Mouse (Mus musculus) neural tube, embryonic 11.5 days (tissue): ENCODE results near the gene Utrn. TPM values are rescaled to one million over a fixed set of nuclear protein-coding genes. Genes with fewer than 3 reads are reported as not detected.

Experiments used
- ATAC-seq: fragments of 200-750 bp; cut with Nextera tagmentation; 2 replicates; pipeline ENCODE4 v1.8.0; 2017; ENCODE audit warnings: moderate number of reproducible peaks, mild to moderate bottlenecking, moderate TSS enrichment, moderate library complexity; ENCODE audit not compliant: insufficient read depth, low FRiP score, low TSS enrichment
- DNase-seq: peaks from one replicate; pipeline ENCODE4 v3.0.0-alpha.2; 2015; ENCODE audit warnings: low spot score
- H3K27ac ChIP-seq: fragments of 300-500 bp; sonication (generic); 2 replicates; pipeline ENCODE4 v1.5.1; 2014; ENCODE audit warnings: low read depth, mild to moderate bottlenecking, low read length
- H3K27me3 ChIP-seq: fragments of 300-500 bp; sonication (generic); 2 replicates; pipeline ENCODE4 v1.6.1; 2014; ENCODE audit warnings: mild to moderate bottlenecking, low read length, mixed read lengths; ENCODE audit not compliant: control insufficient read depth, insufficient read depth
- H3K36me3 ChIP-seq: fragments of 300-500 bp; sonication (generic); 2 replicates; pipeline ENCODE4 v1.6.1; 2014; ENCODE audit warnings: mild to moderate bottlenecking, low read length, moderate library complexity, mixed read lengths; ENCODE audit not compliant: control insufficient read depth, insufficient read depth
- H3K4me1 ChIP-seq: fragments of 300-500 bp; sonication (generic); 2 replicates; pipeline ENCODE4 v1.6.1; 2014; ENCODE audit warnings: low read length, mixed read lengths; ENCODE audit not compliant: control insufficient read depth, insufficient read depth
- H3K4me2 ChIP-seq: fragments of 300-500 bp; sonication (generic); 2 replicates; pipeline ENCODE4 v1.6.1; 2014; ENCODE audit warnings: low read depth, mild to moderate bottlenecking, moderate library complexity
- H3K4me3 ChIP-seq: fragments of 300-500 bp; sonication (generic); 2 replicates; pipeline ENCODE4 v1.5.1; 2014; ENCODE audit warnings: low read depth, low read length
- H3K9ac ChIP-seq: fragments of 300-500 bp; sonication (generic); 2 replicates; pipeline ENCODE4 v1.6.1; 2014; ENCODE audit warnings: mild to moderate bottlenecking, low read length
- H3K9me3 ChIP-seq: fragments of 300-500 bp; sonication (generic); 2 replicates; pipeline ENCODE4 v1.6.1; 2016; ENCODE audit warnings: low read length; ENCODE audit not compliant: control insufficient read depth
- WGBS: fragments of 180-500 bp; shearing (Covaris S2); extraction: QIAGEN DNeasy Blood & Tissue Kit; methylation state at CpG from one replicate; pipeline ENCODE4 v1.1.7; 2014; 5-methylcytosine and 5-hydroxymethylcytosine counted together
- polyA plus RNA-seq: library from polyadenylated mRNA; unstranded; fragments of >200 nt; fragmentation: Nextera tagmentation; extraction: Ambion mirVana; gene quantifications from 2 replicates; pipeline ENCODE4 v1.2.1, GENCODE M21; 2014

Gene Utrn
- polyA plus RNA-seq = 46.4 and 47.4 TPM in 2 replicates

DNA sequence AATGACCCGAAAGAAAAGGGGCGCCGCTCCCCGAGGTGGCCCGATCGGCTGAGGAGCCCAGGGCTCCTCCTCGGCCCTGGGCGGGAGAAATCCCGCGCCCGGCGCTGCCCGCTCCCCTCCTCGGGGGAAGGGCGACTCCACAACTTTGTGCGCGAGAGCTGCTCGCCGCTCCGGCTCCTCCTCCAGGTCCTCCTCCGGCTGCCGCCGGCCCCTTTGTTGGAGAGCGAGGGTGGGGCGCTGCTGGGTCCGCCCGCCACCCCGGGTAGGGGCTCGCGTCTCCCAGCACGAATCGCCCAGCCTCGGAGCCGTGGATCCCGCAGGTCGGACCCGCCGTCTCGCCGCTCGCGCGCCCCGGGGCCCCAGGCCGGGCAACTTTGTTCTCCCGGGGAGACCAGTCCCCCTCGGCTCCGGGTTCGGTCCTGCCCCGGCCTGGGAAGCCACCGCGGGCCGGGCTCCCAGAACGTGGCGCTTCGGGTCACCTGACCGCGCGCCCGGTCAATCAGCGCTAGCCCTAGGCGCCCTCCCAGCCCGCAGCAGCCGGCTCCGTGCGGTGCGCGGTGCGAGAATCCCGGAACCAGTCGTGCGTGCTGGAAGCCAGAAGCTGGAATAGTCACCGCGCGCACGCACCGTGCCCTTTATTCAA lies at the start of gene Utrn:
TSS of gene Utrn (minus strand) at position 337 of the 643 bp plus-strand sequence.
- Histone ChIP-seq H3K9ac (peak within 1 kb of the TSS; percentile 68), H3K9me3 (no peaks in the 10 kb centered on the region), H3K4me3 (peak within 1 kb of the TSS; percentile 56), H3K27ac (peak within 1 kb of the TSS; percentile 42), H3K4me2 (peak within 1 kb of the TSS; percentile 55), H3K27me3 (no peaks in the 10 kb centered on the region), H3K4me1 (peaks cover 3% of the 10 kb centered on the region), H3K36me3 (no peaks in the 10 kb centered on the region)
- DNase-seq = peak; percentile 86
- WGBS = under 1% methylated on average over 67 of the region's 77 CpGs
- ATAC-seq = peak; percentile 84

DNA sequence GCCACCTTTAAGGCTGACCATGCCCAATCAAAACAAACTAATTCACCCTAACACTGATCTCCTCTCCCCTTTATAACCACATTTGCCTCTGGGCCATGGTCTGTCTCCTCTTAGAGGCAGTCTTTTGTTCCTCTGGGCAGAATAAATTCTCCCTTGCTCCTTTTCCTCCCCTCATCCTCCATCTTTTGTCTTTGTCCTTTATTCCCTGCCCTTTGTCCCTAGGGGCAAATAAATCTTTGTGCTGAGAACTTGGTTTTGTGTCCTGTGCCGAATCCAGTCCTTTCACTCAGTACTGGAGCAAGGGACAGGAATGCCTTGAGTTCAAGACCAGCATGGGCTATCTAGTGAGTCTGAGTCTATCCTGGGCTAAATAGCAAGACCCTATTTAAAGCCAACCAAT lies 48.5 kb upstream of the Utrn start:
- no peak overlapping the region for H3K4me2 ChIP-seq
- peak overlapping the region; percentile 45; the same call in 1 of the 2 replicates for H3K27ac ChIP-seq
- no peaks in the 10 kb centered on the region for H3K9me3 ChIP-seq
- H3K9ac ChIP-seq = no peak overlapping the region
- ATAC-seq (no peak), DNase-seq (no peak)
- 17% methylated on average over 1 of the region's 1 CpGs for WGBS
- no peaks in the 10 kb centered on the region for H3K4me1 ChIP-seq
- no peaks in the 10 kb centered on the region for H3K27me3 ChIP-seq
- no peak overlapping the region for H3K4me3 ChIP-seq
- H3K36me3 ChIP-seq = no peaks in the 10 kb centered on the region

DNA sequence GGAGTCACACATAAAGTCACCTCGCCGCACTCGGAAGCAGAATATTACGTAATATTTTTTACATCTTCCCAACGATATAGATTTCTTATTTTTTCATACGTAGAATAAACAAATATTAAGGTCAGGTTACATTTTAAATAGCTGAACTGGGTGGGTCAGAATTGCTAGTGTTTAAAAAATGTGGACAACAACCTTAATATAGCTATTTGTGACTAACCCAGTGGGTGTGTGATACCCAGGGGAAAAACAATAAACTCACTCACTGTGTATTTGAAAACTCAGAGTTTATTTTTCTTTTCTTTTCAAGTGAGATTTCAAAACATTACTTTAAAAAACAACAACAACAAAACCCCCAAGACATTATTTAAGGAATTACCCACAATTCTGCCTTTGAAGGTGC lies 47.2 kb upstream of the Utrn start:
- Histone ChIP-seq H3K9me3 (no peaks in the 10 kb centered on the region), H3K27ac (no peak overlapping the region), H3K9ac (no peak overlapping the region), H3K4me1 (no peaks in the 10 kb centered on the region), H3K36me3 (no peaks in the 10 kb centered on the region), H3K4me2 (no peak overlapping the region), H3K27me3 (no peaks in the 10 kb centered on the region), H3K4me3 (no peak overlapping the region)
- no peak for DNase-seq
- WGBS = 92% methylated on average over 6 of the region's 6 CpGs
- no peak for ATAC-seq

DNA sequence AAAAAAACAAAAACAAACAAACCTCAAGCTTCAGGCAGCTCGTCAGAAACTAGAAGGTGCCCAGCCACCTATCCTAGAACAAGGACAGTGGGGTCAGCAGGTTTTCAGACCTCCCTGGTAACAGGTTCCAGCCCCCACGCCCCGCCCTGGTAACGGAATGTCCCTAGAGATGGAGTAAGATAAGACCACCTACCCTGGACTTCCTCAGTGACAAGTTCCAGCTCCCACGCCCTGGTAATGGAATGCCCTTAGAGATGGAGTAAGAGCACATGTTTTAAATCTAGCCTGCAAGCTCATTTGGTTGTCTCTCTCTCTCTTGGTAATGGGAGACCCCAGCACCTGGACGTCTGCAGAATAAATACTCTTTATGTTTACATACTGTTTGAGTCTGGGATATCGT lies 46.7 kb upstream of the Utrn start:
- Histone ChIP-seq H3K27me3 (no peaks in the 10 kb centered on the region), H3K4me2 (no peak overlapping the region), H3K9ac (no peak overlapping the region), H3K9me3 (no peaks in the 10 kb centered on the region), H3K4me3 (no peak overlapping the region), H3K4me1 (no peaks in the 10 kb centered on the region), H3K27ac (no peak overlapping the region), H3K36me3 (no peaks in the 10 kb centered on the region)
- WGBS = 76% methylated on average over 7 of the region's 7 CpGs
- DNase-seq = no peak
- no peak for ATAC-seq

DNA sequence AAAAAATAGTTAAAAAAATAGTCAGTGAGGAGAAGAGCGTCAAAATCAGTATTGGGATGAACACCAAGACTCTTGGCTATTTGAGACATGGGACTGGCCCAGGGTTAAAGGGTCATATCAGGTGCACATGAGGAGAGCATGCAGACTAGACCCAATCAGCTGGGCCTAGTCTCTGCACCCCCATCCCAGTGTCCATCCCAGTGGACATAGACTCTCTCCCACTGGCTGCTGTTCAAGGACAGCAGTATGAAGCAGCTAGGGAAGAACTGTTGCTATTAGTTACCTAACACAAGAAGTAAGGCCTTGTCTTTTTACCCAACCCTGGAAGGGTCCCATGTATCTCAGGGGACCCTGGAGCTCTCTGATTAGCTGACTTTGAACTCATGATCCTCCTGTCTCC lies 45.0 kb upstream of the Utrn start:
- no peak overlapping the region for H3K9ac ChIP-seq
- 97% methylated on average over 1 of the region's 1 CpGs for WGBS
- no peaks in the 10 kb centered on the region for H3K9me3 ChIP-seq
- no peak overlapping the region for H3K4me2 ChIP-seq
- DNase-seq (no peak), ATAC-seq (no peak)
- no peak overlapping the region for H3K4me3 ChIP-seq
- no peaks in the 10 kb centered on the region for H3K4me1 ChIP-seq
- no peak overlapping the region for H3K27ac ChIP-seq
- H3K27me3 ChIP-seq = no peaks in the 10 kb centered on the region
- no peaks in the 10 kb centered on the region for H3K36me3 ChIP-seq

DNA sequence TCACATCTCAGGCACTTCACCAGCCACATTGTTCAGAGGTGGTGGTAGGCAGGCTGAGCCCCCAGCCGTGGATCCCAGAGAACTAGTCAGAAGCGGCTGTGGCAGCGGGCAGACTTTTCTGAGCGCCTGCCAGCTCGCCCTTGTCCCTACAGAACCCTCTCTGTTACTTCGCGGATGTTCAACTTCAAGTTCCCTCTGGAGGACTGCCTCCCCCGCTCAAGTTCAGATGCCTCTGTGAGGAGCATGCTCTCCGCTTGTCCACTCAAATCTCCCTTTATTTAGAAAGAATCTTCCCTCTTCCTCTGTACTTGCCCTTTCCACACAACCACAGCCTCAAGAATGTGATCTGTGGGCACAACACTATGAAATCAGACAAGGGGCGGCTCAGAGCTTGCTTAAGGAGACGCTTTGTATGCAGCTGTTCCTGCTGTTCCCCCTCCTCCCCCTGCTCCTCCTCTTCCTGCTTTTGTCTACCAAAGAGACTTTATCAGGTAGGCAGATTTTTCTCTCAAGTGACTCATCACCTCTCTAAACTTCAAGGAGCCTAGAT lies 42.9 kb upstream of the Utrn start:
- Histone ChIP-seq H3K27me3 (no peaks in the 10 kb centered on the region), H3K4me2 (no peak overlapping the region), H3K36me3 (no peaks in the 10 kb centered on the region), H3K27ac (no peak overlapping the region), H3K9me3 (no peaks in the 10 kb centered on the region), H3K9ac (no peak overlapping the region), H3K4me1 (no peaks in the 10 kb centered on the region), H3K4me3 (no peak overlapping the region)
- 62% methylated on average over 11 of the region's 11 CpGs for WGBS
- ATAC-seq (no peak), DNase-seq (peak; percentile 16)

DNA sequence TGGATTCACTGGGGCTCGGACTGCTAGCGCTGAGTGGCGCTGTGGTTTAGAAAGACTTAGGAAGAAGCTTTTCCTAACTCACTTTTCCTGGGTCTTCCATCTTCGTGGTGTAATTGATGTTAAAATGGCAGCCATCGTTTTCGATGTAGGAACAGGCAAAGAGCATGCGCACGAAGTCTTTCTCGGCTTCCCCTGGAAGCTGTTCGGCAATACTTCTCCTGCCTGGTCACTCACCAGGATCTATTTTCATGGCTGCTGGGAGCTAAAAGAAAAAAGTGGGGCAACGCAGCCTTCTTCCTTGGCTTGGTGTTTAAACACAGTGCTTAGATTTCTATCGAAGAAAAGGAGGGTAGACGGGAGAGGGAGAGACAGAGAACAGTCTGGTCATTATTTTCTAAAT lies 42.3 kb upstream of the Utrn start:
- Histone ChIP-seq H3K27me3 (no peaks in the 10 kb centered on the region), H3K4me2 (no peak overlapping the region), H3K36me3 (no peaks in the 10 kb centered on the region), H3K9ac (no peak overlapping the region), H3K4me1 (no peaks in the 10 kb centered on the region), H3K27ac (no peak overlapping the region), H3K9me3 (no peaks in the 10 kb centered on the region), H3K4me3 (no peak overlapping the region)
- no peak for DNase-seq
- no peak for ATAC-seq
- WGBS = 91% methylated on average over 13 of the region's 13 CpGs

DNA sequence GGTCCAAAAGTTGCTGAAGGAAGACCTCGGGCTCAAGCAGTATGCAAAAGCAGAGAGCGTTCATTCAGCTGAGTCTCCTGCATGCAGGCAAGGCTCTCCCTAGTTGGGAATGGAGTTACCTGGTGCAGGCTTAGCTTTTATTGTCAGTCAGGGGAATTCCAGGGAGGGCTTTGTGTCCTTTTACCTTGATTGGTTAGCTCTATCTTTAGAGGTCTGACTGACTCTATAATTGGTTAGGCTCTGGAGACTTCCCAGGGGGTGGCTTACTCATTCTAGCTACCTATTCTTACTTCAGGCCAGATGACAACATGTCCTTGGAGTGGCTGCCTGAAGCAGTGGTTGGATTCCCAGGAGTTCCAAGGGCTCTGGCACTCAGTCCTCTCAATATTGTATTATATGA lies 40.7 kb upstream of the Utrn start:
- Histone ChIP-seq H3K4me1 (no peaks in the 10 kb centered on the region), H3K36me3 (no peaks in the 10 kb centered on the region), H3K27ac (no peak overlapping the region), H3K4me2 (no peak overlapping the region), H3K4me3 (no peak overlapping the region), H3K27me3 (no peaks in the 10 kb centered on the region), H3K9me3 (no peaks in the 10 kb centered on the region), H3K9ac (no peak overlapping the region)
- ATAC-seq = no peak
- DNase-seq = no peak
- 90% methylated on average over 2 of the region's 2 CpGs for WGBS

DNA sequence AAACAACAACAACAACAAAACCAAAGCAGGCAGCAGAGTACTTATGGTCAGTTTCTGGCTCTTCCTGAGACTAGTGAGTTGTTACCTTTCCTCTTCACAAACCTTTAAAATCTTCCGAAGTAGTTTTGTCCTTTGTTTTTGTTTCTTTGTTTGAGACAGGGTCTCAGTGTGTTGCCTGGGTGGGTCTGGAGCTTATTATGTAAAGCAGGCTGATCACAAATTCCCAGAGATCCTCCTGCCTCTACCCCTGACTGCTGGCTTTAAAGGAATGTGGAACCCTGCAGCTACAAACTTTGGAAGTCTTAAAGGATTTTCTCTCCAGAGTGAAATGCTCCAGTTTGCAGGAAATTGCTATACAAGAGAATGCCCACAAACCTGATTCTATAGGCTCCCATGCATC lies 40.0 kb upstream of the Utrn start:
- no peaks in the 10 kb centered on the region for H3K27me3 ChIP-seq
- H3K9ac ChIP-seq = no peak overlapping the region
- ATAC-seq (no peak), DNase-seq (no peak)
- no peaks in the 10 kb centered on the region for H3K4me1 ChIP-seq
- H3K27ac ChIP-seq = no peak overlapping the region
- H3K4me3 ChIP-seq = no peak overlapping the region
- WGBS = 68% methylated on average over 1 of the region's 1 CpGs
- H3K9me3 ChIP-seq = no peaks in the 10 kb centered on the region
- H3K4me2 ChIP-seq = no peak overlapping the region
- H3K36me3 ChIP-seq = no peaks in the 10 kb centered on the region
